Mouse (Mus musculus) embryonic stem cell, embryonic (primary cell): Measurements from ENCODE around the gene Gtdc1.

ENCODE experiments used
- CTCF ChIA-PET, 4 experiments: fragments of 300-600 bp in 2 of 4; fragments of 350-600 bp in 2 of 4; sonication (Branson Sonifier 250); formaldehyde crosslinking; loops; one replicate each; lab custom pipeline; 2022; ENCODE audit warnings: inconsistent platforms in 2 of 4; lab: Charles Lee
- POLR2A ChIA-PET, 4 experiments: fragments of 300-600 bp in 2 of 4; fragments of 350-600 bp in 2 of 4; sonication (Branson Sonifier 250); formaldehyde crosslinking; loops; one replicate each; lab custom pipeline; 2022; ENCODE audit warnings: antibody characterized with exemption in 4 of 4, inconsistent platforms in 1 of 4; lab: Charles Lee

The Gtdc1 gene

DNA sequence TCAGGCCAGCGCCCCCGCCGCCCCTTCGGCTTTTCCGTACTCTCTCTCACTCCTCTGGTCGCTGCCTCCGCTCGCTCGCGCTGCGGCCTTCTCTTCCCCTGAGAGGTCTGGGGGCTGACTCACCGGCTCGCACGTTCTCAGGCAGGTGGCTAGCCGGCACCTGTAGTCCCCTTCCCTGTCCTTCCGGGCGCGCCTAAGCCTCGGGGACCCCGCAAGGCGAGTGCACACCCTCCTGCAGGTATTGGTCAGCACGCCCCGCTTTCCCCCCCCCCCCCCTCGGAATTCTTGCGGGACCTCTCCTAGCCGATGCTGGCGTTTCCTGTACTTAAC, at the start of gene Gtdc1:
Gene Gtdc1, minus strand, starts transcription at position 176 of the 330 bp plus-strand sequence.
- CTCF ChIA-PET: no interaction called here
- POLR2A ChIA-PET: interaction anchor here in 3 of 4 experiments (0.5 to 1.9 kb wide), 7 partner anchors 41 to 881 kb away, joined by 3 to 6 read pairs (median 4); no protein-coding TSS in a partner anchor

DNA sequence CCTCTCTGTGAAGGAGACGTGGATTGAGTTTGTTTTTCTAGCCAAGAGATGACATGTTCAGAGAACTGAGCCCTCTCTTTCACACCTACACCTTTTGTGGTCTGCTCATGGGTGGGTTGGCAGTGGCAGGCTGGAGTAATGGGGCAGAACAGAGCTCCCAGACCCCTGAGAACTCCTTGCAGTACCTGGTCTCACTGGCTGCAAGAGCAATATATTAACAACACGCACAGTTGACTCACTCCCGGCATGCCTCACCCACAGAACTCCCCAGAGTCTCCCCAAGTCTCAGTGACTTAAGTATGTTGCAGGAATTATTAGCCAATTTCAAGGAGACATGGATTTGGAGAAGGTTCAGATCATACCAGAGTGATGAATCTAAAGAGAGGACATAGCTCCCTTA, 49.6 kb upstream of the Gtdc1 start:
- ChIA-PET CTCF (interaction anchor here in 1 of 4 experiments (0.7 kb wide), 1 partner anchor 442 kb away, joined by 4 read pairs; no protein-coding TSS in a partner anchor), POLR2A (no interaction called here)

DNA sequence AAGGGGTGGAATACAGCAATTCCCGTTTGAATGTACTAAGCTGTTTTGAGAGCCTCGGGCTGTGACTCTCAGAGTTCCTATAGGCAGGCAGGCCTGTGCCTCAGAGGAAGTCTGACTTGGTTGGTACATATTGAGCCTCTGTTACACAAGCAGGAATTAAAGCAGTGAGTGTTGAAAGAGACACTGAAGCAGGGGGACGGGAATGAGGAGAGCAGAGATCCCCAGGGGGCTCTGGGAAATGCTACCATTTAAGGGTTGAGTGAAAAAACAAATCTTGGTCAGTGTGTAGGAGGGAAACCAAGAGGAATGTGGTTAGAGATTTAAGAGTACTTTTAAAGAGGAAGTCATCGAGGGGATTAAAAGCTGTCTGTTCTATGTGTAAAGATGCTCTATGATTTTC, 49.0 kb upstream of the Gtdc1 start:
- ChIA-PET POLR2A (no interaction called here), CTCF (no interaction called here)

DNA sequence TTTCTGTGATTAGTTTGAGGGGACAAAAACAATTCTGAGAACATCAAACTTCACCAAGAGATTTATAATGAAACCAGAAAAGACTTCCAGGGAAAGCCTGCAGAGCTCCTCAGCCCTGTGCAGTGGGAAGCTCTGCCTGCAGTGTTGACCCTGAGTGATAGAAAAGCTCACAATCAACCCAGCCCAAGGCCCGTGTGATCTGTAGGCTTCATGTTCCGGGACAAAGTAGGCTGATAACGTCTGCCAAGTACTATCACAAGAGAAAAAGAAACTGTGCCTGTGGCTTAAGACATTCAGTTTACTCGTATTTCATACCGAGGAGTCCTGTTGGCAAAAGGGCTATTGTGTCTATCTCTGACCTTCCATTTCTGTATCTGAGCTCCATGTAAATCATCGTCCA, 46.4 kb upstream of the Gtdc1 start:
- ChIA-PET CTCF (no interaction called here), POLR2A (interaction anchor here in 1 of 4 experiments (1.0 kb wide), 1 partner anchor 15 kb away, joined by 4 read pairs; no protein-coding TSS in a partner anchor)

DNA sequence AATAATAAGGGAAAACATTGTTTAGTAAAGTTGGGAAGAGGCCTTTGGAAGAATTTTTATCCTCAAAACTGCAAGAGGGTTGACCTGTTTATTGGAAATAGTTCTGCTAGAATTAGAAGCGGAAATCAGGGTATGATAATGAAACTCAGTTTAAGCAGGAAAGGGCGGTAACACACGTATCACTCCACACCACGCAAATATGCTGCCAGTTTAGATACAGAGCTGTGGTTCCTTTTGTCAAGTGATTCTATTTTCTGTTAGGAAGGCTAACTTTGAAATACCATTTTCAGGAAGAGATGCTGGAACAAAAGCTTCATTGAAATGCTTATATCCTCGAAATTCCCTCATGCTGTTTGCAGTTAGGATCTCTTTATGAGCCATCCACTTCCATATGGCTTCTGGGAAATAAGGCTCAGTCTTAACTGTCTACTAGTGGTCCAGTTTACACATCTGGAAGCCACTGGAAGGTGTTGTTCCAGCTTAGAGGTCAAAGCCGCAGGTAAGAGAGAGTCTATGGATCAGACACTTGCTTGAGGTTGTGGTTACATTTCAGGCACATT, 42.7 kb upstream of the Gtdc1 start:
- CTCF ChIA-PET: no interaction called here
- POLR2A ChIA-PET: interaction anchor here in 2 of 4 experiments (0.8 to 1.3 kb wide), 2 partner anchors 42 to 1285 kb away, joined by 3 to 5 read pairs; partner anchors contain the start of gene Gtdc1 (in 1 of the 2)

DNA sequence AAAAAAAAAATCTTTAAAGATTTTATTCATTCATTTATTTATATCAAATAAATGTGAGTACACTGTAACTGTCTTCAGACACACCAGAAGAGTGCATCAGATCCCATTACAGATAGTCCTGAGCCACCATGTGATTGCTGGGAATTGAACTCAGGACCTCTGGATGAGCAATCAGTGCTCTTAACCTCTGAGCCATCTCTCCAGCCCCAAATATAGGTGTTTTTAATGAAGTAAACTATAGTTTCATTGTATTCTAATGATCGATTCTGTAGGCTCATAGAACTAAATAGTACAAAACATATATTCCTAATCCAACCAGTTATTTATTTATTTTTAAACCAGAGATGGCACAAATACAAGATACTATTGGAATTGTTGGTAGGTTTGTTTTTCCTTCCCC, 42.2 kb upstream of the Gtdc1 start:
- POLR2A ChIA-PET: interaction anchor here in 1 of 4 experiments (1.3 kb wide), 1 partner anchor 42 kb away, joined by 5 read pairs; the partner anchor contains the start of gene Gtdc1

DNA sequence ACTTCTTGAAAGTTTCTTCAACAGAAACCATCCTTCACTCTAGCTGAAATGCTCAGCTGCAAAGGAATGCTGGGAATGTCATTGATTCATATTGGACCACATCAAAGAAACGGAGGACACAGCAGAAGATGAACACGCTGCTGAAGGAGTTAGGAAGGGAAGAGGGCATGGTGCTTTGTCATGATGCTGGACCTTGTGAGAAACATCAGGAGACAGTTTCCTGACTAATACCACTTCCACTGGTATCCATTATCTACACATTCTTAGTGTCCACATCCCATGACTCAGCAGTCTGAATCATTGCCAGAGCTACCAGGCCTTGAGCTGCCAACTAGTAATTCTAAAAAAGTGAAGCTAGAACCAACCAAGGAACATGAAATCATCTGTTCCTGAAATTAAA, 41.8 kb upstream of the Gtdc1 start:
- POLR2A ChIA-PET: interaction anchor here in 1 of 4 experiments (1.0 to 1.3 kb wide), 2 partner anchors 41 to 43 kb away, joined by 3 to 5 read pairs; partner anchors contain the start of gene Gtdc1
- CTCF ChIA-PET: no interaction called here

More for the DNA sequence above, 42.2 kb upstream of the Gtdc1 start:
- CTCF ChIA-PET: no interaction called here

DNA sequence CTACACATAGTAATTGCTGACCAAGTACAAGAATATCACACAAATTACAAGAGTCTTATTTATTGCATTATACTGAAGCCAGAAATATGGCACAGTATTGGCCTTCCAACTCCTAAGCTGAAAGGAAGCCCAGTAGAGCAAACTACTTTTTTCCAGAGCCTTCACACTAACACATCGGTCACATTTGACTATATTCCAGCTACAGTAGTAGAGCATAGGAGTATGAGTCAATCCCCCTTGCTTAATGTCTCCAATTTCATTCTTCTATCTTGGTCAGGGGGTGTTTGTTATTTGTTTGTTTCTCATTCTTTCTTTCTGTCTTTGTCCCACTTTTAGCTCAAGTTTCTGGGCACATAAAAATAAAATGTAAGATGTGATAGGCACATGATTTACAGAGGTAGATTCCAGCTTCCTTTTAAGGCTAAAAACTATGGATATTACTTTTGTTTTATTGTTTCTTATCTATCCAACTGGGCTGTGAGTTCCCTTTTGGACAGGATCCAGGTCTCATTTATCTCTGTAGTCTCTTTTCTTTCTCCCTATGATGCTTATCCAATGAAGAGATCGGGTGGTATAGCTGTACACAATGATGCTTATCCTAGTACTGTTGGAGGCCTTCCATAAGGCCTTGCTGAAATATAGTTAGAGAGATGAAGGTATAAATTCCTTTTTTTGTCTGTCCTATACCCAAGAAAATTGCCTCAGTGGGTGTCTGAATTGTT, 38.5 kb upstream of the Gtdc1 start:
- POLR2A ChIA-PET: interaction anchor here in 1 of 4 experiments (0.5 kb wide), 1 partner anchor 936 kb away, joined by 4 read pairs; no protein-coding TSS in a partner anchor
- CTCF ChIA-PET: no interaction called here

DNA sequence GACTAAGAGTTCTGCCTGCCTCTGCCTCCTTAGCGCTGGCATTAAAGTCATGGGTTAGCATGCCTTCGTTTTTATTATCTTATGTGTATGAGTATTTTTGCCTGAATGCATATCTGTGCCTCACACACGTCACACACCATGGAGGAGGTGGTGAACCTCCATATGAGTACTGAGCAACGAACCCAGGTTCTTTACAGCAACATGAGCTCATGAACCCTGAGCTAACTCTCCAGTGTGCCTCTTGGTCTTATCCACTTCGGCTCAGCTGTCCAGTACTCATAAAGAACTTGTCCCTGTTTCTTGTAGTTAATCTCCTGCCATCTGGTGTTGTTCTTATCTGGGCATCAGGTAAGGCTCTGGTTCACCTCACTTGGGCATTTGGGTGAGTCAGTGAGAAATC, 35.2 kb upstream of the Gtdc1 start:
- POLR2A ChIA-PET: no interaction called here
- CTCF ChIA-PET: no interaction called here

DNA sequence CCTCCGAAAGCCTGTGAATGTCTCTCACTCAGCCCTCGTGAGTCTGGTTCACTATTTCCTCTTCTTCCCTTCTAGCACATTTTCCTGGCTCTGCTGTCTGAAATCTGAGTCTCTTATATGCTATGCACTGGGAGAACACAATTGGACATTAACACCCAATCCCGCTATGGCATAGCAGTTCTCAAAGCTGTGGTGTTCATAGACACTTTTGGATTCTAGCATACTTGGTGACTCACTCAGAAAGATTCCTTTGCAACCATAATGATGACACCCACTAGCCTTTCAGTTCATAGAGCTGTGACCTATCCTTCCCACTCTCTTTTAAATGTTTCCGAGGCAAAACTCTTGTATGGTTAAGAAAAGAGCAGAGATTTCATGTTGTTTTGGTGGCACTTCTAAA, 33.7 kb upstream of the Gtdc1 start:
- POLR2A ChIA-PET: no interaction called here
- CTCF ChIA-PET: interaction anchor here in 2 of 4 experiments (0.6 kb wide), 2 partner anchors 80 to 1238 kb away, joined by 3 to 4 read pairs; no protein-coding TSS in a partner anchor

DNA sequence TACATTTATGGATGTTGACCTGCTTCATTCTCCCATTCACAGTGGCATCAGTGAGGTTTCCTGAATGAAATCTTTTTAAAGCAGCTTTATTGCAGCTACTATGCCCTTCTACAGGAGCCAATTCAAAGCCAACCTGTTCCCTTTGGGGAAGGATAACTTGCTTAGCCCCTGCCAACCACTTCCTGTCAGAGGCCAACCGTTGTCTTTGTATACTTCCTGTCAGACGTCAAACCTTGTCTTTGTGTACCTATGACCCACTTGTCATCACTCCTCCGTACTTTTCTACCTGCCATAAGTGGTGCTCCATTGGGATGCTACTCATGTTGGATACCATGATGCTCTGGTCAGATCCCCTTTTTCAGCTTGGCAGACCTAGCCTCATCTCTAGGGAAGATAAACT, 33.1 kb upstream of the Gtdc1 start:
- ChIA-PET POLR2A (interaction anchor here in 1 of 4 experiments (0.6 kb wide), 1 partner anchor 19 kb away, joined by 3 read pairs; no protein-coding TSS in a partner anchor), CTCF (no interaction called here)

DNA sequence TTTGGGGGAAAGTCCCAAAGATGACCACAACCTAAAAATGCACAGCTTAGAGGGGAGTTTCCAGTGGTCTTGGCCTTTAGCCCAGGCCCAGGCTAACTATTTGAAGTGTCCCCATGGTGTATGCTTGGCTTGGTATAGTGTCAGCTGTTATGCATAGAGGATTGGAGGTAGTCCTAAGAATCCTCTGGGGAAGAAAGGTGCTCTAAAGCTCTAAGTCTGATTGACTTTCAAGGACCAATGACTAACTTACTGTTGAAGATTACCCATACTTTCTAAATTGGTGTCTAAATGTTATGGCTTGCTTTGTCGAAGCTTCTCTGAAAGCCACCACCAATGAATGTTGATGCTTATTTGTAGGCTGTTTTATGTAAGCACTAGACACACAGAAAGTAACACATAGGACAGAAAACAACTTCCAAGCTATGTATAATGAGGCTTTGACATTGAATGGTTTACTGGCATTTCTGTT, 29.9 kb upstream of the Gtdc1 start:
- CTCF ChIA-PET: no interaction called here
- POLR2A ChIA-PET: interaction anchor here in 1 of 4 experiments (0.6 to 1.0 kb wide), 2 partner anchors 29 to 117 kb away, joined by 3 to 4 read pairs; no protein-coding TSS in a partner anchor

DNA sequence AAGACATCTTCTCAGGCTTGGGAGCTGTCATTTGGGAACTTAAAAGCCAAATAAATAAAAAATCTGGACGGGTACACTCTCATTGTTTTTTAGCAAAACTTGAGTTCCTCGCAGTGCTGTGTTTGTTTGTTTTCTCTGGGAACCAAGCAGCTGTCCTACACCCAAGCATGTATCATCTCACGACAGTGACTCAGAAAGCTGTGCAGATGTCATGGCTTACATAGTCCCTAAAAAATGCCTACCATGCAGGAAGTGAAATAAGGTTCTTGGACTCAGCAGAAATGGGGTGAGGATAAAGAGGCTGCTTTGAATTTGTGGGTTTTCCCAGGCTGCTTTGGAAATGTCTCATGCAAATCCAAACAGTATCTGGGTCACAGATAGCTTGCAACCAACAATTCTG, 28.8 kb upstream of the Gtdc1 start:
- POLR2A ChIA-PET: no interaction called here
- CTCF ChIA-PET: interaction anchor here in 1 of 4 experiments (0.6 kb wide), 1 partner anchor 91 kb away, joined by 5 read pairs; no protein-coding TSS in a partner anchor

DNA sequence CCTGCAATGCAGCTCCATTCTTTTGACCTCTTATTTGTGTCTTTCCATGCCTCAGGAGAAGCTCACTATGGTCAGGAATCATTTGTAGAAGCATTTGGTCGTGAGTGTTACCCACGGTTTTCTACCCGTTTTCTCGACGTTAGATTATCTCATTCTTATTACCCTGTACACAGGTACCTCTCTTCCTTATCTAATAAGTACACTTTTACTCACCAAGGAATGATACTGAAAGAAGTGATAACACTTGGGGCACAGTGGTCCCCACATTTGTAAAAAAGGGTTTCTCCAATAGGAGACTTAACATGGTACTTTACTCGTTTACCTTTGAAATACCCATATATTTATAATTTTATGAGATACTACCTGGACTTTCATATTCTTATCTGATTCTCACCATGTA, 28.0 kb upstream of the Gtdc1 start:
- CTCF ChIA-PET: interaction anchor here in 1 of 4 experiments (0.6 kb wide), 1 partner anchor 90 kb away, joined by 5 read pairs; no protein-coding TSS in a partner anchor
- POLR2A ChIA-PET: no interaction called here

DNA sequence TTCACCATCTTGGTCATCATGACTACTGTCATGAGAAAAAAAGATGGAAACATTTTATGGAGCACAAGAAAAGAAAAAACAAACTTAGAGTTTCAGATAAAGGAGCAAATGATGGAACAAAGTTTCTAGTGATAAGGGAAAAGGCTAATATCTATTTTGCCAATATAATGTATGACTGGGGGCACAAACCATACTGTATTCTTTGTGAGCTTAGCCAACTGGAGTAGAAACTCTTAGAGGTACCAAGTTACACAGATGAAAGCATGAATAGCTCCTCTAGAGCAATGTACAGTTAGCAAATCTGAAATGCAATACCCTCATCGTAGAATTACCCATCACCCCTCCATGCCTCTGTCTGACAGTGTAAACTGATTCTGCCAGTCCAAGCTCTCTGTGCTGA, 26.7 kb upstream of the Gtdc1 start:
- POLR2A ChIA-PET: no interaction called here
- CTCF ChIA-PET: no interaction called here

DNA sequence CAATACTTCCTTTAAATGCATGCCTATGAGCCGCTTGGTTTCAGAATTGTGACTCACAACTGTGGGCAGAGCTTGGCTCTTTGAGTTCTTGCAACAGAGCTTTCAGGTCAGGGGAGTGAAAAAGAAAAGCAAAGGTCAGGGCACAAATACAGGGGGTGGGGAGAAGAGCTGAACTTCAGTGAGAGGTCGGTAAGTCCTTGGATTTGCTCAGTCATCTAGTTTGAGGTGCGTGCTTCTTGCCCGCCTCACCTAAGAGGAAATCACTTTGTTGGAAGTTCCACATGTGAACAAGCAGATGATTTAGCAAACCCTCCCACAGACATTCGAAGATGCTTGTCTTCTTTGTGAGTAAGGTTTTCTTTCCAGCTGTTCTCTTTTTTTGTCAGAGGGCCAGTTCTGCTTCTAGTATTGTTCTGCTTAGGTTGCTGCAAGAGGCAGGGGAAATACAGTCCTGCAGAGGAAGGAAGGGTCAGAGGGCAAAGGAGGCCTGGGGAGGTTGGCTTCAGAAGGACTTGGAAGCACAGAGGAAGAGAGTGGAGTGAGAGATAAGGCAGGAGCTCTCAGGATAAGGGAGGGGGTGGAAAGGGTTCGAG, 25.5 kb upstream of the Gtdc1 start:
- ChIA-PET POLR2A (interaction anchor here in 1 of 4 experiments (0.6 kb wide), 2 partner anchors 309 to 518 kb away, joined by 3 to 5 read pairs; no protein-coding TSS in a partner anchor), CTCF (no interaction called here)

DNA sequence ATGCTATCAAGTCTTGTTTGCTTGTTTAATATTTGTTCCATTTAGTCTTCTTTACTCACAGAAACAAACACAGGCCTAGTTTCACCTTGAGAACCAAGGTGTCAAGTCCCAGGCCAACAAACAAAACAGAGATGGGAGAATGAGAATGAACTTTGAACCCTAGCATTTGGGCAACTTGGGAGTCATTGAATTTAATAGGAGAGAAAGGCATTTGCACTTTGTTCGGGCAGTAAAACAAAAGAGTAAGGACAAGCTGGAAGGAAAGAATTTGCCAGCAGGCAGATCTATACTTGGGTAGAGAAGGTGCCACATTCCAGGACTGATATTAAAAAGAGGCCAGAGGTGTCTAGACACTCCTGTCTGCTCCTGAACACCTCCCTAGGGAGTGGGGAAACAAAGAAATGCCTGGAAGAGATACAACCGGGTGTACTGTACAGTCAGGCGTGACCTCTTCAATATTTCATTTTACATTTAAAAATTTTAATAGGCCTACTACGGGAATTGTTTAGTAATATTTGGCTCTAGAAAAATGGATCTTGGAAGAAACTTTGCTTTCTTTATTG, 24.3 kb upstream of the Gtdc1 start:
- ChIA-PET CTCF (no interaction called here), POLR2A (no interaction called here)

DNA sequence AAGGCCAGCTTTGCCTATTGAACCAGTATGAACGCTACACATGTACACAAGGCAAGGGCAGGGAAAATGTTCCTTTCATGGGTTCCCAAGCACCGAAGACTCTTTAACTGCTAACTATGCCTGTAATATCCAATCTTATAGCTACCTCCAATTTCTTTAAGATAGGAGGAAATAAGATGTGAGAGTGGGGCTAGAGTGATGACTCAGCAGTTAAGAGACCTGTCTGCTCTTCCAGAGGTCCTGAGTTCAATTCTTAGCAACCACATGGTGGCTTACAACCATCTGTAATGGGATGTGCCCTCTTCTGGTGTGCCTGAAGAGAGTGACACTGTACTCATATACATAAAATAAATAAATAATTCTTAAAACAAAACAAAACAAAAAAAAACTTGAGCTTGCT, 17.2 kb upstream of the Gtdc1 start:
- ChIA-PET POLR2A (no interaction called here), CTCF (no interaction called here)

DNA sequence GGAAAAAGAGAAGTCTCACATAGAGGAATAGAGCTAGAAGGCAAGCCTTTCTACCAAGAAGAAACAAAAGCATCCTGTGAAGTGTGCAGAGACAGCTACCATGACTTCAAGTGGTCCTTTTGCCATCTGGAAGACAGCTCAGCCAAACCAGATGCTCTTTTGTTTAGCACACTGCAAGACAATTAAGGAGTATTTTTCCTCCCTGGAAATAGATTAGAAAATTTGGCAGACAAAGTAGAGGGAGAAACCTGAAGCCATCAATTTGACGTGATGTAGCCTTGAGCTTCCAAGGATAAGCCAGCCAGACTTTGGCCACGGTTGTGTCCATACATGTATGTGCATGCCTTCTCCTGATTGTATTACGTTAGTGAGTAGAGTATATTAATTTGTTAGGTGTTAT, 3.5 kb upstream of the Gtdc1 start:
- ChIA-PET POLR2A (interaction anchor here in 1 of 4 experiments (0.6 kb wide), 1 partner anchor 295 kb away, joined by 4 read pairs; no protein-coding TSS in a partner anchor), CTCF (no interaction called here)
